Mouse (Mus musculus) MEL (cell line): Measurements from ENCODE around the gene 5730596B20Rik.

ENCODE experiments used
- BHLHE40 ChIP-seq: IDR thresholded peaks from 2 replicates; pipeline ENCODE4 v1.6.1; 2012; ENCODE audit warnings: low read depth, mild to moderate bottlenecking, inconsistent platforms, low read length, improper control_type of control experiment, borderline replicate concordance
- CHD2 ChIP-seq: IDR thresholded peaks from 2 replicates; pipeline ENCODE4 v1.6.1; 2011; ENCODE audit warnings: low read length, improper control_type of control experiment
- CTCF ChIP-seq, 3 experiments: IDR thresholded peaks in 2 of 3; conservative IDR thresholded peaks in 1 of 3; 2 replicates each; pipeline ENCODE4 v1.5.1; 2011 to 2012; ENCODE audit warnings: low read length in 3 of 3, low read depth in 2 of 3, mild to moderate bottlenecking in 2 of 3, improper control_type of control experiment in 1 of 3, inconsistent platforms in 1 of 3, mixed read lengths in 1 of 3, moderate library complexity in 1 of 3; ENCODE audit not compliant: control insufficient read depth in 1 of 3, insufficient read depth in 1 of 3, poor library complexity in 1 of 3, severe bottlenecking in 1 of 3
- ELF1 ChIP-seq: IDR thresholded peaks from 2 replicates; pipeline ENCODE4 v1.6.1; 2014; ENCODE audit warnings: low read depth, mild to moderate bottlenecking, inconsistent platforms, low read length, improper control_type of control experiment, moderate library complexity
- EP300 ChIP-seq, 2 experiments: IDR thresholded peaks; 2 replicates each; pipeline ENCODE4 v1.6.1; 2011; ENCODE audit warnings: improper control_type of control experiment in 2 of 2, low read length in 2 of 2, low read depth in 1 of 2, mild to moderate bottlenecking in 1 of 2
- GABPA ChIP-seq: IDR thresholded peaks from 2 replicates; pipeline ENCODE4 v1.6.1; 2012; ENCODE audit warnings: low read depth, mild to moderate bottlenecking, inconsistent platforms, low read length, improper control_type of control experiment, moderate library complexity
- GATA1 ChIP-seq: IDR thresholded peaks from 2 replicates; pipeline ENCODE4 v1.6.1; 2011; ENCODE audit warnings: low read depth, low read length, improper control_type of control experiment
- MAZ ChIP-seq: IDR thresholded peaks from 2 replicates; pipeline ENCODE4 v1.6.1; 2012; ENCODE audit warnings: low read depth, mild to moderate bottlenecking, inconsistent platforms, low read length, improper control_type of control experiment
- MEF2A ChIP-seq: IDR thresholded peaks from 2 replicates; pipeline ENCODE4 v1.6.1; 2014; ENCODE audit warnings: low read depth, mild to moderate bottlenecking, inconsistent platforms, low read length, improper control_type of control experiment; ENCODE audit not compliant: poor library complexity, insufficient replicate concordance, severe bottlenecking; ENCODE audit errors: extremely low read depth
- POLR2A ChIP-seq, 2 experiments: IDR thresholded peaks; 2 replicates each; pipeline ENCODE4 v1.6.1; 2011 to 2012; ENCODE audit warnings: low read length in 2 of 2, mild to moderate bottlenecking in 2 of 2, control low read depth in 1 of 2, improper control_type of control experiment in 1 of 2, low read depth in 1 of 2, moderate library complexity in 1 of 2; ENCODE audit not compliant: control insufficient read depth in 1 of 2, insufficient read depth in 1 of 2, poor library complexity in 1 of 2
- POLR2AphosphoS2 ChIP-seq: IDR thresholded peaks from 2 replicates; pipeline ENCODE4 v1.6.1; 2011; ENCODE audit warnings: low read length, improper control_type of control experiment
- TAL1 ChIP-seq: IDR thresholded peaks from 2 replicates; pipeline ENCODE4 v1.6.1; 2012; ENCODE audit warnings: mild to moderate bottlenecking, inconsistent platforms, low read length, moderate library complexity, mixed read lengths
- USF1 ChIP-seq: IDR thresholded peaks from 2 replicates; pipeline ENCODE4 v1.6.1; 2014; ENCODE audit warnings: low read depth, mild to moderate bottlenecking, inconsistent platforms, low read length, improper control_type of control experiment, moderate library complexity
- ZNF384 ChIP-seq: IDR thresholded peaks from 2 replicates; pipeline ENCODE4 v1.6.1; 2012; ENCODE audit warnings: low read depth, mild to moderate bottlenecking, inconsistent platforms, low read length, improper control_type of control experiment

DNA sequence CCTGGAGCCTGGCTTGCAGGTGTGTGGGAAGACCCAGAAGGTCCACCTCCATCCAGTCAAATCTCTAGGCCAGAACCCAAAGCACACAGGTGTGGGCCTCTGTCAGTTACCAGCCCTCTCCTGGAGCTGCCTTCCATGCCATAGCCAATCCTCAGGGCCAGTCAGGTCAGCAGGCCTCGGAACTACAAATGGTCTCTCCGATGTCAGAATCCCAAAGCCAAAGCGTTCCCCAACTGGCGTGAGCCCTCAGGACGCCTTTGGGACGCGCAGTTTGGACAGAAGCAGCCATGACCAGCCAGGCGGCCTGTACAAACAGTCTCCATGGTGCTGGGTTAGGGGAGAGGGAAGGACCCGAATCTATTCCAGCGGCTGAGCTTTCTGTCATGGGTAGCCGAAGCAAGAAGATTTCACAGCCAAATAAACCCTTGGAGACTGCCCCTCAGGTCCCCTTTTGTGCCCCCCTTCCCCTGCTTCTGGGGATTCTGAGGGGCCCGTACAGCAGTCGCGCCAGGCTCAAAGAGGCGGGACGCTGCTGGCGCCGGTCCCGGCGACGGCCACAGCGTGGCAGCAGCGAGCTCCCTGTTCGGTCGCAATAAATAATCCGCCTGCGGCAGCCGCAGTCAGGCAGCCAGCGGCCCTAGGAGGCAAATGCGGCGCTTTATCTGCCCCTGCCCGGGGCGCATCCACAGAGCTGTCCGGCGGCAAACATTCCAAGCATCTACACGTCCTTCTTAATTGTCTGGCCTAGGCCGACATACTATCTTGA, 34.1 kb downstream of the 5730596B20Rik start:
- TF ChIP-seq EP300 (IDR thresholded peaks at IDR 0.05; ENCODE audit: low read depth in 1 of 2, low read length in 2 of 2): no peak
- TF ChIP-seq GABPA: no peak
- TF ChIP-seq GATA1: no peak
- TF ChIP-seq CTCF (IDR thresholded peaks at IDR 0.05 in 2 of 3, conservative IDR thresholded peaks at IDR 0.05 in 1 of 3; ENCODE audit: control insufficient read depth in 1 of 3, insufficient read depth in 1 of 3, low read depth in 2 of 3, low read length in 3 of 3, poor library complexity in 1 of 3, severe bottlenecking in 1 of 3): no peak
- no peak for TF ChIP-seq POLR2AphosphoS2
- TF ChIP-seq TAL1: no peak
- TF ChIP-seq CHD2: no peak
- TF ChIP-seq MEF2A: no peak
- no peak for TF ChIP-seq POLR2A (IDR thresholded peaks at IDR 0.05; ENCODE audit: control insufficient read depth in 1 of 2, insufficient read depth in 1 of 2, low read depth in 1 of 2, low read length in 2 of 2, poor library complexity in 1 of 2)
- TF ChIP-seq MAZ: no peak
- TF ChIP-seq USF1: no peak
- TF ChIP-seq ZNF384: no peak
- no peak for TF ChIP-seq ELF1
- no peak for TF ChIP-seq BHLHE40
